Mouse (Mus musculus): Measurements from ENCODE around the gene Fbxl7.
"Not testable (repeated sequence)": the region's sequence is repeated elsewhere in the genome, so short reads cannot be mapped to it uniquely, and the experiment has no call there.

Fbxl7 gene

GRCm38 (mm10) chr15:26834415-26834814, 61.0 kb downstream of the Fbxl7 start:
- in situ Hi-C loops (cut with MboI; ENCODE audit: low pct_unique_long_range_greater_than_20kb in 1 of 2, low sequenced_read_pairs in 2 of 2, unreplicated experiment in 1 of 2), result no loop called here

GRCm38 (mm10) chr15:26831141-26831540, 64.2 kb downstream of the Fbxl7 start:
- in situ Hi-C loops (cut with MboI; ENCODE audit: low pct_unique_long_range_greater_than_20kb in 1 of 2, low sequenced_read_pairs in 2 of 2, unreplicated experiment in 1 of 2), result no loop called here

GRCm38 (mm10) chr15:26816931-26817330, 78.4 kb downstream of the Fbxl7 start:
- in situ Hi-C loops (cut with MboI; ENCODE audit: low pct_unique_long_range_greater_than_20kb in 1 of 2, low sequenced_read_pairs in 2 of 2, unreplicated experiment in 1 of 2), result no loop called here

GRCm38 (mm10) chr15:26812856-26813255, 82.5 kb downstream of the Fbxl7 start:
- in situ Hi-C loops (cut with MboI; ENCODE audit: low pct_unique_long_range_greater_than_20kb in 1 of 2, low sequenced_read_pairs in 2 of 2, unreplicated experiment in 1 of 2), result no loop called here

DNA sequence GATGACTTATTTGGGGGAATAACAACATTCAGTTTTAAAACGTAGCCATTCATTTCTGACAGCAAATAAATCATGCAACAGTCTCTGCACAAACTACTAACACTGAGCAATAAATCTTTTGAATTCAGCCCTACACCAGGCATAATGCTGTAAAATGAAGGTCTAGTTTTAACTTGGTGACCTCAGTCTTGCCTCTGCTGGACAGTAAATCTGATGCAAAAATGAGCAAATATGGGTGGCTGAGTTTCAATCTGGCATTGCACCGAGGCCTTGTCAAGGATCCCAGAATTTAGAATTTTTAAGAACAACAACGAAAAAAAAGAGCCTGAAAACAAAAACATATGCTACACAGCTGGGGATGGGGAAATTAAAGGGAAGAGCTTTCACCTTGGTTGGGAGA, 85.8 kb downstream of the Fbxl7 start:
- in situ Hi-C loops (cut with MboI; ENCODE audit: low pct_unique_long_range_greater_than_20kb in 1 of 2, low sequenced_read_pairs in 2 of 2, unreplicated experiment in 1 of 2), result no loop called here

- in situ Hi-C loops (cut with MboI; ENCODE audit: low pct_unique_long_range_greater_than_20kb in 1 of 2, low sequenced_read_pairs in 2 of 2, unreplicated experiment in 1 of 2), result no loop called here
Measured at GRCm38 (mm10) chr15:26804046-26804445, 91.3 kb downstream of the Fbxl7 start.

GRCm38 (mm10) chr15:26799457-26800021, 95.8 kb downstream of the Fbxl7 start:
- in situ Hi-C loops (cut with MboI; ENCODE audit: low pct_unique_long_range_greater_than_20kb in 1 of 2, low sequenced_read_pairs in 2 of 2, unreplicated experiment in 1 of 2), result no loop called here

GRCm38 (mm10) chr15:26795937-26796336, 99.4 kb downstream of the Fbxl7 start:
- in situ Hi-C loops (cut with MboI; ENCODE audit: low pct_unique_long_range_greater_than_20kb in 1 of 2, low sequenced_read_pairs in 2 of 2, unreplicated experiment in 1 of 2), result no loop called here

GRCm38 (mm10) chr15:26795518-26795917, 99.9 kb downstream of the Fbxl7 start:
- in situ Hi-C loops (cut with MboI; ENCODE audit: low pct_unique_long_range_greater_than_20kb in 1 of 2, low sequenced_read_pairs in 2 of 2, unreplicated experiment in 1 of 2), result no loop called here

DNA sequence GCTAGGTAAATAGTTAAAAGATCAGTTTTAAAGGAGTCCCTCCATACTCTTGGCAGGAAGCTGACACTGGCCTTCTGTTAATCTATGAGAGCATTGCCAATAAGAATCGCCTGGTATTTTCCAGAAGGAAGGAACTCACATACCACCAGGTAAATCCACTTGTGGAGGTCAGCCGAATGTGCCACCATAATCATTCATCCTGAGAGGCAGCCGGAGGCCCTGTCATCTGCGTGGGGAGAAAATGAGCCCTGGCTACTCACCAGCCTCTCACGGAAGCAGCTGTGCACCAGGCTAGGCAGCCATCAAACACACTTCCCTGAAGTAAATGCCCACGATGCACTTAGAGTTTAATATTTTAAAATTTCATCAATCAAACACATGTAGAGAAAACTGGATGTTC, 108.2 kb downstream of the Fbxl7 start:
- in situ Hi-C loops (cut with MboI; ENCODE audit: low pct_unique_long_range_greater_than_20kb in 1 of 2, low sequenced_read_pairs in 2 of 2, unreplicated experiment in 1 of 2), result no loop called here

- in situ Hi-C loops (cut with MboI; ENCODE audit: low pct_unique_long_range_greater_than_20kb in 1 of 2, low sequenced_read_pairs in 2 of 2, unreplicated experiment in 1 of 2), result no loop called here
Measured at GRCm38 (mm10) chr15:26780557-26780956, 114.8 kb downstream of the Fbxl7 start.

- in situ Hi-C loops (cut with MboI; ENCODE audit: low pct_unique_long_range_greater_than_20kb in 1 of 2, low sequenced_read_pairs in 2 of 2, unreplicated experiment in 1 of 2), result no loop called here
Measured at GRCm38 (mm10) chr15:26779129-26779528, 116.3 kb downstream of the Fbxl7 start.

DNA sequence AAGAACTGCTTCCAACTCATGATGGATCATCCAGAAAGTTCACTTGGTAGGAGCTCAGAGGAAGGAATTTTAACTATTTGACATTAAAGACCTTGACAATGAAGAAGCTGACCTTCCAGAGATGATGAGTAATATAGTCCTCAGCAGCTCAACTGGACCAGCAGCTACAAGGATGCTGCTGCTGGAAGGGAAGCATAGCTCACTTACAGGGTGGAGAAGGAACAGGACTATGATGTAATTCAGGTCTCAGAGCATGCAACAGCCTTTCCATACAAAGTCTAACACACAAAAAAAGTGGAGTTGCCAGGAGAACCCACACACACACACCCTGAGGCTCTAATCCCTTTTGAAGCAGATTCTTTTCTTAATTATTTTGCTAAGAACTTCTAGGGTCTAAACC, 119.7 kb downstream of the Fbxl7 start:
- in situ Hi-C loops (cut with MboI; ENCODE audit: low pct_unique_long_range_greater_than_20kb in 1 of 2, low sequenced_read_pairs in 2 of 2, unreplicated experiment in 1 of 2), result no loop called here

- in situ Hi-C loops (cut with MboI; ENCODE audit: low pct_unique_long_range_greater_than_20kb in 1 of 2, low sequenced_read_pairs in 2 of 2, unreplicated experiment in 1 of 2), result no loop called here
Measured at GRCm38 (mm10) chr15:26774895-26775294, 120.5 kb downstream of the Fbxl7 start.

- in situ Hi-C loops (cut with MboI; ENCODE audit: low pct_unique_long_range_greater_than_20kb in 1 of 2, low sequenced_read_pairs in 2 of 2, unreplicated experiment in 1 of 2), result no loop called here
Measured at GRCm38 (mm10) chr15:26761651-26762050, 133.7 kb downstream of the Fbxl7 start.

DNA sequence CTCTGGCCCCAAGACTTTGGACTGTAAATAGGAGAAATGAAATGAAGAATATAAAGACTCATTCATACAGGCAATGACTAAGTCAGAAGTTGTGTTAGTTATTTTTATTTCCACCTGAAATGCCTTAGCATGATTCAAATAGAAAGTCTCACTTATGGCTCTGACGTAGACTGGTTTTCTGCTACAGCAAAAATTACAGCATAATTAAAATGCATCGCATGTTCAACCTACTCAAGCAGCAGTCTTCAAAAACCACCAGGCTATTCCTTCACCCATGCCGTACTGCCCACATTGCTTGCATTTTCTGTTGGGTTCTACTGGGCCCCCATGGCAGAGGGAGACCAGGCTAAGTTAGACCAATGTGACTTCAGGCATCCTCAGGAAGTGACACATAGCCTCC, 146.9 kb downstream of the Fbxl7 start:
- in situ Hi-C loops (cut with MboI; ENCODE audit: low pct_unique_long_range_greater_than_20kb in 1 of 2, low sequenced_read_pairs in 2 of 2, unreplicated experiment in 1 of 2), result no loop called here

DNA sequence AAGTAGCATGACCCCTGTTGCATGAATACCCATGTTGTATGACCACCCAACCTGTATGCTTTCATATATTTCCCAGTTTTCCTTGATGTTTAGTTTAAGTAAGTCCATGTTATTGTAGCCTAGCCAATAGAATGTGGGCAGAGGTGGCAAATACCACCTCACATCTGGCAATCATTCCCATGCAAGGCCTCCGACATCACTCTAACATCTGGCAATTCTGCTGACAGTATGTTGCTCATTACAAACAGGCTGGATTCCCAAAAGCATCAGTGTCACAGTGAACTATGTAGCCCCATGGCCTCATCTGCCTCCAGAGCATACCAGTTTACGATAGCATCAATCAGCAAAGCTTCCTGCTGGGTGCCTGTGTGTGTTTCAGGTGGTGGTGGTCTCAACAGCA, 163.0 kb downstream of the Fbxl7 start:
- in situ Hi-C loops (cut with MboI; ENCODE audit: low pct_unique_long_range_greater_than_20kb in 1 of 2, low sequenced_read_pairs in 2 of 2, unreplicated experiment in 1 of 2), result no loop called here

DNA sequence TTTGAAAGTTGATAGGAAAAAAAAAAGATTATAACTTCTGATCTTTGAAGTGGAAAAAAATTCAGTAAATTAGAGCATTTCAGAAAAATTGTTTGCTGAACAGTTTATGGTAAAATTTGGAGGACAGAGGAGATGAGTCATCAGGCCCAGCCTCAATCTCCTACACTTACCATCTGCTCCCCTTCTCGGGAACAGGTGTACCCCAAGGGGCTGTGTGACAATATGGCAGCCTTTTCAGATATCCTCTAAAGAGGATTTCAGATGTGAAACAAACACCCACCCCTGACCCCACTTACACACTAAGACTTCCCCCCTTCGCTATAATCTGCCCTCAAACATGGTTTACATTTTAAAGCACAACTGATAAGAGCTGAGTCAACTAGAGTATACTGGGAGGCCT, 164.6 kb downstream of the Fbxl7 start:
- in situ Hi-C loops (cut with MboI; ENCODE audit: low pct_unique_long_range_greater_than_20kb in 1 of 2, low sequenced_read_pairs in 2 of 2, unreplicated experiment in 1 of 2), result no loop called here

GRCm38 (mm10) chr15:26729341-26729740, 166.0 kb downstream of the Fbxl7 start:
- in situ Hi-C loops (cut with MboI; ENCODE audit: low pct_unique_long_range_greater_than_20kb in 1 of 2, low sequenced_read_pairs in 2 of 2, unreplicated experiment in 1 of 2), result not testable (repeated sequence)

- in situ Hi-C loops (cut with MboI; ENCODE audit: low pct_unique_long_range_greater_than_20kb in 1 of 2, low sequenced_read_pairs in 2 of 2, unreplicated experiment in 1 of 2), result no loop called here
Measured at GRCm38 (mm10) chr15:26718390-26719036, 176.9 kb downstream of the Fbxl7 start.

All from mouse embryonic stem cell (cell line).